Mouse (Mus musculus) hindbrain, embryonic 13.5 days (tissue): ENCODE data around the gene Galnt7. TPM values are rescaled to one million over a fixed set of nuclear protein-coding genes. Genes with fewer than 3 reads are reported as not detected.

Source experiments
- ATAC-seq: fragments of 200-750 bp; cut with Nextera tagmentation; 2 replicates; pipeline ENCODE4 v1.8.0; 2017; ENCODE audit warnings: moderate TSS enrichment; ENCODE audit not compliant: low FRiP score
- H3K27ac ChIP-seq: fragments of 300-500 bp; sonication (generic); 2 replicates; pipeline ENCODE4 v1.5.1; 2015; ENCODE audit warnings: inconsistent platforms, mild to moderate bottlenecking, moderate library complexity
- H3K27me3 ChIP-seq: fragments of 300-500 bp; sonication (generic); 2 replicates; pipeline ENCODE4 v1.6.1; 2015; ENCODE audit warnings: mild to moderate bottlenecking, inconsistent platforms
- H3K36me3 ChIP-seq: fragments of 300-500 bp; sonication (generic); 2 replicates; pipeline ENCODE4 v1.6.1; 2015; ENCODE audit warnings: mild to moderate bottlenecking, inconsistent platforms
- H3K4me1 ChIP-seq: fragments of 300-500 bp; sonication (generic); replicated peaks from 2 replicates; pipeline ENCODE4 v1.6.1; 2015; ENCODE audit warnings: inconsistent platforms
- H3K4me2 ChIP-seq: fragments of 300-500 bp; sonication (generic); 2 replicates; pipeline ENCODE4 v1.6.1; 2015; ENCODE audit warnings: inconsistent platforms, mild to moderate bottlenecking, moderate library complexity
- H3K4me3 ChIP-seq: fragments of 300-500 bp; sonication (generic); 2 replicates; pipeline ENCODE4 v1.5.1; 2015; ENCODE audit warnings: mild to moderate bottlenecking, inconsistent platforms
- H3K9ac ChIP-seq: fragments of 300-500 bp; sonication (generic); 2 replicates; pipeline ENCODE4 v1.6.1; 2015; ENCODE audit warnings: mild to moderate bottlenecking, inconsistent platforms
- H3K9me3 ChIP-seq: fragments of 300-500 bp; sonication (generic); 2 replicates; pipeline ENCODE4 v1.6.1; 2016; ENCODE audit warnings: inconsistent platforms
- WGBS: fragments of 180-500 bp; shearing (Covaris S2); methylation state at CpG from one replicate; pipeline ENCODE4 v1.1.7; 2015; 5-methylcytosine and 5-hydroxymethylcytosine counted together
- polyA plus RNA-seq: library from polyadenylated mRNA; unstranded; fragments of >200 nt; fragmentation: Nextera tagmentation; extraction: Ambion mirVana; gene quantifications from 2 replicates; pipeline ENCODE4 v1.2.1, GENCODE M21; 2015

Gene Galnt7
- polyA plus RNA-seq, 1 experiment from 2014 or later: 12.6 TPM

- Histone ChIP-seq H3K4me1 (peaks cover 17% of the 10 kb centered on the region), H3K36me3 (no peaks in the 10 kb centered on the region), H3K4me2 (no peak overlapping the region), H3K4me3 (no peak overlapping the region), H3K27me3 (no peaks in the 10 kb centered on the region), H3K27ac (no peak overlapping the region), H3K9ac (no peak overlapping the region), H3K9me3 (no peaks in the 10 kb centered on the region)
- 8% methylated on average over 7 of the region's 7 CpGs for WGBS
- ATAC-seq: peak; percentile 82
Observed at GRCm38 (mm10) chr8:57574398-57574797, 78.4 kb downstream of the Galnt7 start.

DNA sequence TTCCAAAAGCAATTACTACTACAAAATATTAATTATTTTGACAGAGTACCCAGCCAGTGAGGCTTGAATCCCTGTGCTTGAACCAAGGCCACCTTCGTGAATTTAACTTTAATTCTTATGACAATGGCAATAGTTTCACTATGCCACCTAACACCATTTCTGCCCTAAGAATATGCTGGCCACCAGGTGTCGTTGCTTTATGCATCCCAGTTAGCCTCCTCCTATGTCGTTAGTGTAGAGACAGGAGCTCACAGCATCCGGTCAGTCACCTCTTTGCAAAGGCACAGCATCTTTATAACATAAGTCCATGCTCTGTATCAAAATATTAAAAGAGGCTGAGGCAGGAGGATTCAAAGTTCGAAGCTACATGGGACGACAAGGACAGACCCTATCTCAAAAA is 79.0 kb downstream of the Galnt7 start:
- no peak for ATAC-seq
- Histone ChIP-seq H3K36me3 (no peaks in the 10 kb centered on the region), H3K4me1 (peaks cover 22% of the 10 kb centered on the region), H3K9me3 (no peaks in the 10 kb centered on the region), H3K4me3 (no peak overlapping the region), H3K27me3 (no peaks in the 10 kb centered on the region), H3K9ac (no peak overlapping the region), H3K4me2 (no peak overlapping the region), H3K27ac (no peak overlapping the region)
- 85% methylated on average over 6 of the region's 6 CpGs for WGBS

GRCm38 (mm10) chr8:57569886-57570285 is 82.9 kb downstream of the Galnt7 start:
- no peaks in the 10 kb centered on the region for H3K9me3 ChIP-seq
- WGBS: 79% methylated on average over 6 of the region's 6 CpGs
- H3K9ac ChIP-seq: no peak overlapping the region
- ATAC-seq: no peak
- no peaks in the 10 kb centered on the region for H3K36me3 ChIP-seq
- no peaks in the 10 kb centered on the region for H3K27me3 ChIP-seq
- no peak overlapping the region for H3K4me2 ChIP-seq
- H3K27ac ChIP-seq: no peak overlapping the region
- peaks cover 27% of the 10 kb centered on the region for H3K4me1 ChIP-seq
- H3K4me3 ChIP-seq: no peak overlapping the region

DNA sequence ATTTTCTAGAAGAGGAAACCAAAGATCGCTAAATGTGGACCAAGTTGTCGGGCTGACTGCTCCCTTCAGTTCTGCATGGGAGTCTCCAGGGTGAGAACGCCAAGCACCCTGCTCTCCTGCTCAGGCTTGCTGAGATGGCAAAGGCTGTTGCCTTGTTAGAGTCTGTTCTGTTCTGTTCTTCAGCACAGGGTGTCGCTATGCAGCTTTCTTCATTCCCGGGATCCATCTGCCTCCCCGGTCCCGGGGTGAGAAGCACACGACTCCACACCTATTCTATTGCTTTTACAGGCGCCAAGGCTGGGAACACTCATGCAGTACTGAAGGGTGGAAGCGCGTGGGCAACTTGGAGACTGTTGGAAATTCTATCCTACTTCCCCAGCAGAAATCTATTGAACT is 83.4 kb downstream of the Galnt7 start:
- 57% methylated on average over 11 of the region's 11 CpGs for WGBS
- no peak overlapping the region for H3K9ac ChIP-seq
- no peak overlapping the region for H3K27ac ChIP-seq
- H3K36me3 ChIP-seq: no peaks in the 10 kb centered on the region
- H3K27me3 ChIP-seq: no peaks in the 10 kb centered on the region
- H3K4me1 ChIP-seq: peaks cover 25% of the 10 kb centered on the region
- H3K9me3 ChIP-seq: no peaks in the 10 kb centered on the region
- no peak overlapping the region for H3K4me2 ChIP-seq
- peak; percentile 47; the same call in 1 of the 2 replicates for ATAC-seq
- H3K4me3 ChIP-seq: no peak overlapping the region

- peaks cover 23% of the 10 kb centered on the region for H3K4me1 ChIP-seq
- no peak overlapping the region for H3K4me3 ChIP-seq
- H3K36me3 ChIP-seq: no peaks in the 10 kb centered on the region
- H3K4me2 ChIP-seq: no peak overlapping the region
- H3K27me3 ChIP-seq: no peaks in the 10 kb centered on the region
- H3K27ac ChIP-seq: no peak overlapping the region
- no peaks in the 10 kb centered on the region for H3K9me3 ChIP-seq
- no peak overlapping the region for H3K9ac ChIP-seq
- peak; percentile 51; the same call in 1 of the 2 replicates for ATAC-seq
- WGBS: 66% methylated on average over 18 of the region's 18 CpGs
Observed at GRCm38 (mm10) chr8:57568633-57569399, 84.0 kb downstream of the Galnt7 start.

GRCm38 (mm10) chr8:57567998-57568397 is 84.8 kb downstream of the Galnt7 start:
- WGBS: 81% methylated on average over 7 of the region's 7 CpGs

GRCm38 (mm10) chr8:57565039-57565438 is 87.8 kb downstream of the Galnt7 start:
- no peak for ATAC-seq
- H3K4me2 ChIP-seq: no peak overlapping the region
- H3K27me3 ChIP-seq: no peaks in the 10 kb centered on the region
- 81% methylated on average over 6 of the region's 6 CpGs for WGBS
- no peak overlapping the region for H3K4me3 ChIP-seq
- H3K9ac ChIP-seq: no peak overlapping the region
- H3K9me3 ChIP-seq: no peaks in the 10 kb centered on the region
- no peaks in the 10 kb centered on the region for H3K36me3 ChIP-seq
- peaks cover 23% of the 10 kb centered on the region for H3K4me1 ChIP-seq
- H3K27ac ChIP-seq: no peak overlapping the region

More at GRCm38 (mm10) chr8:57567998-57568397, 84.8 kb downstream of the Galnt7 start:
- Histone ChIP-seq H3K4me1 (peaks cover 23% of the 10 kb centered on the region), H3K36me3 (no peaks in the 10 kb centered on the region), H3K4me3 (no peak overlapping the region), H3K27me3 (no peaks in the 10 kb centered on the region), H3K4me2 (no peak overlapping the region), H3K27ac (peak overlapping the region; percentile 6; the same call in 1 of the 2 replicates), H3K9ac (no peak overlapping the region), H3K9me3 (no peaks in the 10 kb centered on the region)
- ATAC-seq: no peak

- Histone ChIP-seq H3K4me3 (no peak overlapping the region), H3K36me3 (no peaks in the 10 kb centered on the region), H3K9ac (no peak overlapping the region), H3K27ac (no peak overlapping the region), H3K4me1 (peaks cover 13% of the 10 kb centered on the region), H3K9me3 (no peaks in the 10 kb centered on the region), H3K4me2 (no peak overlapping the region), H3K27me3 (no peaks in the 10 kb centered on the region)
- WGBS: 95% methylated on average over 15 of the region's 15 CpGs
- ATAC-seq: no peak
Observed at GRCm38 (mm10) chr8:57563726-57564125, 89.1 kb downstream of the Galnt7 start.

DNA sequence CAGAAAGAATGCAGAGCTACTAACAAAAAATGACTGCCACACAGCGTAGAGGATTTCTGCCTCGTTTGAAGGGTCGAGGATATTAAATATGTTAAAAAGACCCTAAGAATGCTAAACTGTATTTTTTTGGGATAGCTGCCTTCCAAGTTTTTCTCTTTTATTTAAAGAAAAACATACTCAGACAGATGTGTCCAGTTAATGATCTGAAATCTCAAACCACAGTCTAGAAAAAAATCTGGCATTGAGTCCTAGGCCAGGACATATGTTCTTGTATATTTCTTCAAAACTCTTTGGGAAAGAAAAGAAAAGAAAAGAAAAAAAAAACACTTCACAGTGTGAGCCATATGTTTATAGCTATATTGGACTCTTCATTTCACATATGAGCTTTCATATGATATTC is 90.1 kb downstream of the Galnt7 start:
- Histone ChIP-seq H3K36me3 (no peaks in the 10 kb centered on the region), H3K4me3 (no peak overlapping the region), H3K27me3 (no peaks in the 10 kb centered on the region), H3K4me1 (peaks cover 7% of the 10 kb centered on the region; the same call in 1 of the 2 replicates), H3K27ac (no peak overlapping the region), H3K4me2 (no peak overlapping the region), H3K9ac (no peak overlapping the region), H3K9me3 (no peaks in the 10 kb centered on the region)
- ATAC-seq: no peak
- 94% methylated on average over 3 of the region's 3 CpGs for WGBS

DNA sequence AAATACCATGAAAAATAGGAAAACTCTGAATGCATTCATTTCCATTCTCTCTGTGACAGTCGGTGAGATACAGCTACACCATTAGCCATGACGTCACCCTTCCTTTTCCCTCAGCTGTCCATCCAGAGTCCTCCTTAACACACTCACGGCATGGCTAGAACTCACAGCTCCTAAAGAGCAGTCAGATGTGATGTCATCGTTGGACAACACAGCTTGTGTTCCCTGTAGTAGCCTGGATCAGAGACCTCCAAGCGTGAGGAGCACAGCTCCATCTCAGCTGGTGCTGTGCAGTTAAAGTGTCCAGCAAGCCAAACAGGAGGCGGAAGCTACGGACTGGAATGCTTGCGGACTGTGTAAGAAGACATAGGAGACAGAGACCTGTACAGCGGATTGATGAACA is 91.9 kb downstream of the Galnt7 start:
- 87% methylated on average over 9 of the region's 9 CpGs for WGBS
- no peaks in the 10 kb centered on the region for H3K36me3 ChIP-seq
- H3K9ac ChIP-seq: no peak overlapping the region
- H3K27me3 ChIP-seq: no peaks in the 10 kb centered on the region
- no peaks in the 10 kb centered on the region for H3K4me1 ChIP-seq
- ATAC-seq: no peak
- no peak overlapping the region for H3K27ac ChIP-seq
- H3K4me3 ChIP-seq: no peak overlapping the region
- H3K4me2 ChIP-seq: no peak overlapping the region
- H3K9me3 ChIP-seq: no peaks in the 10 kb centered on the region

GRCm38 (mm10) chr8:57552102-57553032 is 100.5 kb downstream of the Galnt7 start:
- Histone ChIP-seq H3K27ac (no peak overlapping the region), H3K4me3 (no peak overlapping the region), H3K4me2 (no peak overlapping the region), H3K27me3 (no peaks in the 10 kb centered on the region), H3K9ac (no peak overlapping the region), H3K9me3 (no peaks in the 10 kb centered on the region), H3K4me1 (peaks cover 6% of the 10 kb centered on the region), H3K36me3 (no peaks in the 10 kb centered on the region)
- whole genome bisulfite sequencing: 90% methylated on average over 14 of the region's 14 CpGs
- no peak for ATAC-seq

DNA sequence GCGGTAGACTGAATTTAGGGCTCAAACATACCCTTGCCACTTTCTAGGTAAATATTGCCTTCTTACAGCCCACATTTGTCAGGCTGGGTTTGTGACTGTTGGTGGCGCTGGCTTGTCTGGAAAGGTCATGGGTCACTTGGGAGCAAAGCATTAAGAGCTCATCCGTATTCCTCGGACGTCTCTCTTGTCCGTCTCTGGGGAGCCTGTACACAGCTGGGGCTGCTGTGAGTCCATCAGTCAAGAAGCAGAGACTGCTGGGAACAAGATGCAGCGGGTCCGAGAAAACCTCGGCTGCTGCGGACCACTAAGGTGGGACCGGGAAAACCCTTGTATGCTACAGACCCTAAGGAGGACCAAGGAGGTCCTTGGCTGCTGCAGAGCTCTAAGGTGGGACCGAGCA is 105.3 kb downstream of the Galnt7 start:
- peaks cover 7% of the 10 kb centered on the region for H3K4me1 ChIP-seq
- H3K27ac ChIP-seq: no peak overlapping the region
- 29% methylated on average over 12 of the region's 12 CpGs for WGBS
- no peaks in the 10 kb centered on the region for H3K27me3 ChIP-seq
- H3K9ac ChIP-seq: no peak overlapping the region
- no peaks in the 10 kb centered on the region for H3K9me3 ChIP-seq
- H3K4me3 ChIP-seq: no peak overlapping the region
- no peaks in the 10 kb centered on the region for H3K36me3 ChIP-seq
- peak; percentile 43; the same call in 1 of the 2 replicates for ATAC-seq
- no peak overlapping the region for H3K4me2 ChIP-seq
